Mouse (Mus musculus) frontal cortex, adult 2 months (tissue): ENCODE results near the gene Crybb1. TPM values are rescaled to one million over a fixed set of nuclear protein-coding genes. Genes with fewer than 3 reads are reported as not detected.

ENCODE experiments used
- DNase-seq, 2 experiments: peaks; one replicate each; pipeline ENCODE4 v3.0.0; 2022; ENCODE audit warnings: low spot score in 1 of 2; ENCODE audit errors: extremely low spot score in 1 of 2
- polyA plus RNA-seq: library from polyadenylated mRNA; depleted of rRNA; stranded (reverse); fragments of >200 nt; gene quantifications from 2 replicates; pipeline ENCODE4 v1.2.3, GENCODE M21; 2012

The Crybb1 gene
- polyA plus RNA-seq, 1 experiment, result 6.6 TPM

DNA sequence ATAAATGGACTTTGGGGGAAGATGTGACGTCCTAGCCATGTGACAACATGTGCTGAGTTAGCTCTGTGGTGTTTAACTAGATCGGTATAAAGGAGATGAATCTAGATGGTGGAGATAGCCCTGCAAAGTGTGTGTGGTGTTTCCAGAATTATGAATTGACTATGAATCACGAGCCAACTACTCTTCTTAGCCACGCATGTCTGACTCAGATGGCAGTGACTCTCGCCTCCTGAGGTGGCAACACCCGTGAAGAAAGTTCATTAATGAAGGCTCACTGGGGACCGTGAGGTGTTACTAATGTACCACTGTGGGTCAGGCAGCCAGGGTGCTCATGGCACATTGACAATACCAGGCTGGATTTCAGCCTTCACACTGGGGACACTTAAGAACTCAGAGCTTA is 8.5 kb downstream of the Crybb1 start:
- DNase-seq, result no peak

DNA sequence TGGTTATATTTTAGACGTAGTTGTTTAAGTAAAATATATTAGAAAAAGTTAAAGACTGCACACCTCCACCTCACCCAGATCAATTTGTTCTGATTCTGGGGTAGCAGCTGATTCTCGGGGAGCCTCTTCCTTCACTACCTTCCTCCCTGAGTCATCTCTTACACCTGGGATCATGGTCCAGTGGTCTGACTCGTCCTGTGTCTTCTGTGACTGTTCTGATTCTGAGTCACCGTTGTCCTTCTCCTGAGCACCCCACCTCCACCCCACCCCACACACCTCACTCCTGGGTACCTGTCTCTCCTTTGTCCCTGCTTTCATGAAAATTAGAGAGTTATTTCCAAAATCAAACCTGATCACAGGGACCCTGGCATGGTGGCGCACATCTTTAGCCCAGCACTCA is 9.5 kb downstream of the Crybb1 start:
- DNase-seq, result no peak

GRCm38 (mm10) chr5:112265515-112265914 is 9.9 kb downstream of the Crybb1 start:
- no peak for DNase-seq

DNA sequence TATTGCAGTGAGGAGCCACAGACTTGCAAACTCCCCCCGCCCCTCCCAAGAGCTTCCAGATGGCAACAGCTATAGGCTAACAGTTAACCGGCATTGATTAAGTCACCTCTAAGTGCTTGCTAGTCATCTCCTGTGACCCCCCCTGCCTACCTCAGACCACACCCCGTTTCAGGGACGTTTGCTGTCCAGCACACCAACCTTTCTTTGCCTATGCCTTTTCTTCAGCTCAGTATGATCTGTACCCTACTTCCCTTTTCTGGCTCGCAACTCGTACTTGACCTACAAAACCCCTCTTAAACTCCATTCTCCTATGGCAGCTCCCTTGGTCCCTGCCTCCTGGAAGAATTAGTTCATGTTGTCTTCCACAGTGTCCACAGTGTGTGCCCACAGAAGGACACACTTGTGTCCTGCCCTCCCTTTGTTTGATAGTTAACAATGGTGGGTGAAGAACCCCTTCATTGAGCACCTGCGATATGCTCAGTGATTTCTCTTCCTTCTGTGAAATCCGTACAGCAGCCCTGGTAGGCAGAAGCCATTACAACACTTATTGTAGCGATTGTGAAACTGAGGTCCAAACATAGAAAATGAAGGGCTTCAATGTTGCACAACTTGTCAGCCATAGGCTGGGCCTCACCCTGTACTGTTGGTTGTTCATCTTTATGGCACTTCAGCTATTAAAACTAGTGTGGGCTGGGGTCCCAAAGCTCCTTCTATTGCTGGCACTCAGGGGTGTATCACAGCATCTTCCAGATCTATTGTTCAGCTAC is 10.6 kb downstream of the Crybb1 start:
- no peak for DNase-seq

DNA sequence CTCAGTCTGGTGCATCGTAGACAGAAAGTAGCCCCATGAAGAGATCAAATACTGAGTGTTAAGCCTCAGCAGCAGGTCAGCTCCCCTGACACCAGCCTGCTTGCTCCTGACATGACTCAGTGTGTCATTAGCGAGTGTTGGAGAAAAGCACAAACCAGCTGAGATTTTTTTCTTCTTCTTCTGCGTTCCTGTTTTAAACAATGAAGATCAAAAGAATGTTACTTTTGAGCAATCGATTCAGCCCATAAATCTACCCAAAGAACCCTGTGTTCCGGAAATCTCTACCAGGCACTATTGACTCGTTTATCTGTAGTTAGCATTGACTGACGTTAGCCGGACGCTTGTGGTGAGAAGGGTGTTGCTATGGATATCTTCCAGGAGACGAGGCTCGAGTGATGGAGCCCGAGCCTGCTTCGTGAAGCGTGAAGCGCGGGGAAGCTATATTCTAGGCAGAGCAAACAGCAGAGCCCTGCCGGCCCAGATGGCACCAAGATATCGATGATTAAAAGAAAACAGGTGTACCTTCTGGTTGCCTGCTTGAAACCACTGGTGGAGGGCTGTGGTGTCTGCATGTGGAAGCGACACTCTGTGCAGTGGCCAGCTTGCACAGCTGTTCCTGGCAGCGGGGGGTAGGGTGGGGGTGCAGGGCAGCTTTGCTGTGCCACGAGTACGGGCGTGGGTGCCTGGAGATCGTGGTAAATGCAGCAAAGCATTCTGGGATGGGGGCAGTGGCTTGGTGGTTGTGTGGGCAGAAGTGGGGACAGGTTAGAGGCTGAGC is 15.3 kb downstream of the Crybb1 start:
- DNase-seq, result peak in 1 of 2 experiments; percentile 61

GRCm38 (mm10) chr5:112272934-112273333 is 17.3 kb downstream of the Crybb1 start:
- no peak for DNase-seq

- DNase-seq, result no peak
These were observed 18.3 kb downstream of the Crybb1 start for GRCm38 (mm10) chr5:112273746-112274463.

- no peak for DNase-seq
These were observed 19.6 kb downstream of the Crybb1 start for GRCm38 (mm10) chr5:112275021-112275804.

DNA sequence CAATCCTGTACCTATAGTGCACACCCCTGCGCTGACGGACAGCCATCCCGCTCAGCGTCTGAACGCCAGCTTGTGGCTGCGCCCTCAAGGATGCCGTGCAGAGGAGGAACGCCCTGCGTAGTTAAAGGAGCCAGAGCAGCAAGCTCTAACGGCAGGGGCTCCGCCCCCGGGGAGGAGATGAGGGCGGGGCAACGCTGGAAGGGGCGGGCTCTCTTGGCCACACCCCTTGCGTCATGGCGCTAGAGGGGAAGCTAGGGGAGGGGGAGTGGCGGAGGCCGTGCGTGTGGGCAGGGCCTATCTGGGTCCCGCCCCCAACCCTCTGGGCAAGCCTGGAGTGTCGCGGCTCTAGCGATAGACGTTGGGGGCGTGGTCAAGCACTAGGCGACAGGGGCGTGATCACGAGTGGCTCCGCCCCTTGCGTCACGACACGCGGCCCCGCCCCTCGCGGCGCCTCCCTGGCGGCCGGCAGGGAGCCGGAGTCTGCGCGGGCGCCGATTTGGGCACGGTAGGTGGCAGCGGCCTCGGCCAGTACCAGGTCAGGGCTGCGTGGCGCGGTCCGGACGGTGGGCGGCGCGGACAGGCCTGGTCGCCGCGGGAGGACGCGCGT is 20.8 kb downstream of the Crybb1 start, which contains the start of gene Tpst2:
Tpst2 (plus strand) TSS at position 425 of the 607 bp plus-strand sequence.
- peak; percentile 99 to 100 for DNase-seq

DNA sequence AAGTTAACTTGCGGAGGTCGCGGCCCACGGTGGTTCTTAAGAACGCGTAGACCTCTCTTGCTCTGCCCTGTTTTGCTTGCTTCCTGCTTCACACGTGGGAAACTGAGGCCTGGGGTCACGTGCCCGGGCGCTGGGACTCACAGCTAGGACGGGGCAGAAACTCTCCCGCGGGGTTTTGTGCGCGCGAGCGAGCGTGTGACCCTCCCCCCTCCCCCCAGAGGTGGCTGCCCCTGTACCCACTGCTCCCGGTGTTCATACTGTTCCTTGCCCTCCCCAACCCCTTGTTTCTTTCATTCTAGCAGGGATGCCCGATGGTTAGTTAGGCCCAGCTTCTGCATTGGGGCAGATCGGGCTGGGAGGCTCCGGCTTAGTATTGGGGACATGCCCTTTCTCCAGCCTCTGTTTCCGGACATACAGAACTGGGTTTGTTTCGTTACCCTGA is 21.3 kb downstream of the Crybb1 start:
- DNase-seq, result no peak

DNA sequence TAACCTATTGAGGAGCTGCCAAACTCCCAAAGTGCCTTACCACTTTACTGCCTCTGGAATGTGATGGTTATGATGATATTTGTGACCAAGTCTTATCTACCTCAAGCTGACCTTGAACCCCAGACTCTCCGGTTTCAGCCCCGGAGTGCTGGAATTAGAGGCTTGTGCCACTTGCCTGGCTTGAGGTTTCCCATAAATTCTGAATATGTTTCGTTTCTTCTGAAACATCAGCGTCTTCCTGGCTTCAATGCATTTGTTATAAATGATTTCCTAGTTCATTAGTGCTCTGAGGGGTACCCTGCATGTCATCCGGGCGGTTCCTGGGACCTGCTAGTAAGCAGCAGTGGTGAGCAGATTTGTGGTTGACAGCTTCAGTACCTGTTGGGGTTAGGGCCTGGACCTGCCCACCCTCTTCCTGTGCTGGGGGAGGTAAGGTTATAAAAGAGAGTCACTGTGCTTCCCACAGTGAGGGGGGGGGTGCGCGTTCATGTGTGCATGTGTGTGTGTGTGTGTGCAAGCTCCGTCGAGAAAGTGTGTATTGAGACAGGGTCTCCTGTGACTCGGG is 22.4 kb downstream of the Crybb1 start:
- DNase-seq, result no peak

DNA sequence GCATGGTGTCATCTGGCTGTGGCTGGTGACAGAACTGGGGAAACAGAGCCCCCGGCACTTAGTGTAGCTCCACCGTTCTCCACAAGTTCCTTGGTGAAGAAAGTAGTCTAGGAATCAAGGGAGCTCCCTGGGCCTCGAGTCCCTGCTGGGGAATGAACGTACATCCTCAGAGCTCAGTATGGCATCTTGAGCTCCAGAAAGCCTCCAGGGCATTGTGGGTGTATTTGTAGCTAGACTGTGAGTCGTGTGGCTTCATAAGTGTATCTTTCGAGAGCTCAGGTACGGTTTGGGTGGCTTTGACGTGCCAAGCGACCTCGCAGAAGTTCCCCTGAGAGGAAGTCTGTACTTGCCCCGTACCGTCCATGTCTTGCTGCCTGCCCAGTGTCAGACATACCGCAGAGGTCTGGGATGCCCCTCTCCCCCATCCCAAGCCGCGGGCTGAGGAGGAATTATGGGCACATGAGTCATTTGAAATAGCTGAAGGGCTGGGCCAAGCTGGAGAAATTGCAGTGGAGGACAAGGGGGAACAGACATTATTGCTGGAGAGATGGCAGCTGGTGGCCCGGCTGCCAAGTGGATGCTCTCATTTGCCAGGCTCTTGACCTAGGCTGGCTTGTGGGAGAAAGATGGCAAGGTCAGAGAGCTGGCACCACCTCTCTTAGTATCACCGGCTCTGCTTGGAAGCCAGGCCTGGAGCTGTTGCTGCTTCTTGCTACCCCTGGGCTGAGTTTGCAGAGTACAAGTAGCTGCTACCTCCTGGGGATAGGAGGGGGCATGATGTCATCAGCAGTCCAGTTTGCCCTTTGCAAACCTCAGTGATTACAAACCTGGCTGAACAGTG is 23.8 kb downstream of the Crybb1 start:
- DNase-seq, result no peak

DNA sequence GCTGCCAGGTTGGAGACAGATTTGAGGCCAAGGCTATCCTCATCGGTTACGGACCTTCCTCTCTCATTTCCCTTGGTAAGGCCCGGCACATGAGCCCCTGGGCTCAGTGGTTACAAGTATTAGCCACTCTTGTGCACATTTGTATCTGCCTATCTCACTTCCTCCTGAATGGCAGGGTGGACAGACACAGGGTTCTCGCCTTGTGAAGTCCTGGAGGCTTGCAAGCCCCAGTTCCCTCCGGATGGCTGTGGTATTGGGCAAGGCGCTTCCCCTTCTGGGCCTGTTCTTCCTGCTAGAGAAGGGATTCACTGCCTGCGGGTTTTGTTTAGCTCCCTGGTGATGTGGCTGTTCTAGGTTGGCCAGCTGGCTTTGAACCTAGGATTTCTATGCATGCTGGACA is 24.5 kb downstream of the Crybb1 start:
- no peak for DNase-seq

GRCm38 (mm10) chr5:112280863-112281660 is 25.4 kb downstream of the Crybb1 start:
- no peak for DNase-seq

- no peak for DNase-seq
These were observed 26.1 kb downstream of the Crybb1 start for GRCm38 (mm10) chr5:112281676-112282075.

DNA sequence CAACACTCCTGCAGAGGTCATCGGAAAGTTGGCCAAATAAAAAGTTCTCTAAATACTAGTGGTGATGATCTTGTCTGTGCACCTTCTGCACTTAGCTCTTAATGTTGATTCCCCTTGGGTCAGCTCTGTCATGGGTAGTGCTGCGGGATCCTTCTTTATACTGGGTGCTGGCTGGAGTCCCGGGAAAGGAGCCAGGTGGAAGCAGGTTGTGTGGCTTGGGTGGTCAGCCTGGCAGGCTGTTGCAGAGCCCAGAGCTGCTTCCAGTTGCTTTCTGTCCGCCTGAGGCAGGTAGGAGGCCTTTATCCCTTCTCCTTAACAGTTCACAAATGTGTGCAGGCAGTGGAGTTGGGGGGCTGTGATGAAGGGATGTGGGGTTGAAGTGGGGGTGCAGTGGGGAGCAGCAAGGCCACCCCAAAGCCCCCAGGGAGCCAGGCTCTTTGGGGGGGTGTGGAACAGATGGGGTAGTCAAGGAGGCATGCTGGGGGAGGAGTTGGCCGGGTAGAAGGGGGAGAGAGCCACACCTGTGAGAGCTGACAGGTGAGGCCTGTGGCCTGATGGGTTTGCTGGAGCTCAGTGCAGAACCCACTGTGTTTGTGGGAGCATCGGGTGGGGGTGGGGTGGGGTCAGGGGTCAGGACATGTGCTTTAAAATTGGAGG is 26.6 kb downstream of the Crybb1 start:
- DNase-seq, result no peak

DNA sequence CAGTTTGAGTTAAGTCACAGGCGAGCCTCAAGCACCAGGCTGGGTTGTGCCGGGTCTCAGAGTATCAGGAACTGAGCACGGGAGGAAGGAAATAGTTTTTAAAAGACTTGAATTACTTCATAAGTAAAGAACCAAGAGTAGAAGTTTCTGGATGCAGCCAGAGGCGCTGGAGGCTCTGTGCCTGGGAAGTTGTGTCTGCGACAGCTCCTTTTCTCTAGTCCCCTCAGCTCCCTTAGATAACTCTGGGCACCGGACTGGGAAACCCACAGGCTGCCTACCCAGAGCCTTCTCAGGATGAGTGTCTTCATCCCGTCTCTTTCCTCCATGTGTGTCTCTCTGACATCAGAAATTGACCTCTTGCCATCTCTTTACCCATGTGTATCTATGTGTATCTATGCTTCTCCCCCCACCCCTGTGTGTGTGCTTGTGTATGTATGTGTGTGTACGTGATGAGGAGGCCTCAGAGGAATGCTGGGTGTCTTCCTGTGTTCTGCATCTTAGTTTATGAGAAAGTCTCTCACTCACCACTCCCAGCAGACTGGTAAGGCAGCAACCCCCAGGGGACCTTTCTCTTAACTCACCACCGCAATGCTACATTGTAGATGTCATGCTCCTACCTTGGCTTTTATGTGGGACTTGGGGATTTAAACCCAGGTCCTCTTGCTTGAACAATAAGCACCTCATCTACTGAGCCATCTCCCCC is 27.3 kb downstream of the Crybb1 start:
- no peak for DNase-seq
